Mouse (Mus musculus) urinary bladder, postnatal 14 days (tissue): ENCODE results near the gene Gabbr2.

ENCODE experiments used
- DNase-seq: peaks from one replicate; pipeline ENCODE4 v3.0.0; 2021; ENCODE audit warnings: low spot score

Gabbr2 gene

DNA sequence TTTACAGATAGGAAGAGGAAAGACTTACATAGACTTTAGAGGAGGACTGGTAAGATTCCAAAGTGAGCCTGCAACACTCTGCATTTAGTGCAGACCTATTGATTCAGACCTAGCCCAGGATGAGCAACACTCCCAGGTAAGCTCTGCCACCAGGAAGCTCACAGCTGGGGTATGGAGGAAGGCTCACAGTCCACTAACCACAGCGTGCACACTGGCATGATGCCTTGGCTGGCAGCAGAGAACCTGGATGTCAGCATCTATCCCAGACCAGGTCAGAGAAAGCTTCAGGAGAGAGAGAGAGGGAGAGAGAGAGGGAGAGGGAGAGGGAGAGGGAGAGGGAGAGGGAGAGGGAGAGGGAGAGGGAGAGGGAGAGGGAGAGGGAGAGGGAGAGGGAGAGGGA, 231.8 kb downstream of the Gabbr2 start:
- DNase-seq, result no peak

DNA sequence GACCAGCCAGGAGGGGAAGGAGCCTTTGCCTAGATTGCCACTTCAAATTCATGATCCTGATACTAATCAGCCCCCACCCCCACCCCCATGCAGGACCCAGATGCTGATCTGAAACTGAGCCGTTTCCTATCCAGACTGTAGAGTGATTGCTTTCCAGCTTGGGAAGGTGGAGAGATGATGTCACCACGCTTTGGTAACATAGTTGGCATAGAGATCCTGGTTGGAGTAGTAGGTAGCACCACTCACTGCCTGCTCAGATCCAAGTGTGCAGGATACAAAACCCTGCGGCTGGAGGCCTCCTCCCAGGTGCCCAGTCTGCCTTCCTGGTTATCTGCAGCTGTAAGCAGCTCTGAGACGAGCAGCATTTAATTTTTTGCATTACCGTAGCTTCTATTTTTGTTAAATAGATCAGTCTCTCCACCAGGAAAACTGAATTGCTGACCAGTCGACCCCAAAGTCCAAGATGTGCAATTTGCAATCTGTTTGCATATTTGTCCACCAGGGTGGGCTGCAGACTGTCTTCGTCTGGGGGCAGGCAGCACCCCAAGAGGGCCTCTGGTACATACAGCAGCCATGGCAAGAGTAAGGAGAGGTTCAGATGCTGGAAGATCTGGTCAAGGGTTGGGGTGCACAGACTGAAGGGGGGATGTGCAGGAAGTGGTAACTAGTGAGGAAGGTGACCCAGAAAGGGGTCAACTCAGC, 233.2 kb downstream of the Gabbr2 start:
- DNase-seq, result no peak

DNA sequence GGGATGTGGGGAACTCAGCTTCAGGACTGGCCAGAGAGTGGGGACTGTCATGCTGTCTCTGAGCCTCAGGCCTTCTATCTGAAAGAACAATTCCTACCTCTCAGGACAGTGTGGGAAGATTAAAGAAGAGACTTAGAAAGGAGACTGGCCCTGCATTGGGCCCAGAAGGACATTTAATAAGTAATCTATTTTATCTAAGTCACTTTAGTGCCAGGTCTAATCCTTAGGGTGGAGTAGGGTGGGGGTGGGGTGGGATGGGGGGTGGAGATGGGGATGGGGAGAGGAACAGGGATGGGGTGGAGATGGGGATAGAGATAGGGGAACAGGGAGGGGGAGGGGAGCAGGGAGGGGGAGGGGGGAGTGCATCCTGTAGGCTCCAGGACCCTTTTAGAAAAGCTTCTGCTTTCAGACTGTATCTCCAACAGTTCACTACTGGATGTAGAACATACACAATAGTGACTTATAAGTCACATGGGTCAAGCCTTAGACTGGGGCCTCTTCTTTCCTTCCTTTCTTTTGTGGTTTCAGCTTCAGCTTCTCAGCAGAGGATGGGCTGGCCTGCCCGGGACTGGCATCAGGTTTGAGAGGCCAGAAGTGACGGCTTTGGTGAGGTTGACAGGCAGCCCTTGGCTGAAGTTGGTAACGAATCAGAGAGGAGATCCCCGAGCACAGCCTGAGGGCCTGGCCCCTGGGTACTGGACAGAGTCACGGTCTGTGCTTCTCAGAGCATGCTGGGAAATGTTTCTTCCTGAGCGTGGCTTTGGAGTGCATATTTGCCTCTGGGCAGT, 237.1 kb downstream of the Gabbr2 start:
- DNase-seq, result peak; percentile 4

- no peak for DNase-seq
Observed at GRCm38 (mm10) chr4:46752306-46752705, 239.4 kb downstream of the Gabbr2 start.

DNA sequence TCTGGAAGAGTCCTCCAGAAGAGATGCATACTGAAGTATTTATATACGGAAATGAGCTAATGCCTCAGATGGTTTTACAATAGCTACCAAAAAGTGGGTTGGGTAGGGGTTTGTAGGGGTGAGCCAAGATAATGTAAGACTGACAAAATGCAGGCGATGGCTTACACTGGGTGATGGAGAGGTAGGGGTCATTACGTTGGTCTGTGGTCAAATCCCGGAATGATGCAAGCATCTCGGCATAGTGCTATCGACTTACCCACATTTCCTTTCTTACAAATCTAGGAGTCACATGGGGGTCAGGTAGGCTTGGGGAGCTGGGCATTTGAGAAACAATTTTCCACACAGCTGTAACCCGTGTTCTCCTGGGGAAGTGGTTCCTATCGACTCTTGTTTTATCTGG, 242.7 kb downstream of the Gabbr2 start:
- DNase-seq, result no peak

GRCm38 (mm10) chr4:46747007-46747746, 244.5 kb downstream of the Gabbr2 start:
- no peak for DNase-seq

DNA sequence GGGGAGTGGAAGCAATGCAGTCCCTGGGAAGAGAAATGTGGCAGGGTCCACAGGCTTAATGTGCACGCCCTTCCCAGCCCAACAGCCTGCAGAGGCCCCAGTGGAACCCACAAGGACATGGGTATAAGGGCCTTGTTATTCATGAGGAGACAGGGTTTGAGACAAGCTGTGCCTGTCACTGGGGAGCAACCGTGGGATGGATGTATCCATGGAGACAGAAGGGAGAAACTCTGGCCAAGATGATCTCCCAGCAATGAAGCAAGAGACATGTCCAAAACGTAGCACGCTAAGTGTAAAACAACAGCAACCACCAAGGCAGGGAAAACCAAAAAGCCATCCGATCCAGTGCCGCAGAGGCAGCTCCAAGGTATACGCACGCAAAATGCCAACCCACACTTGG, 246.1 kb downstream of the Gabbr2 start:
- no peak for DNase-seq

GRCm38 (mm10) chr4:46744583-46745155, 247.0 kb downstream of the Gabbr2 start:
- no peak for DNase-seq

DNA sequence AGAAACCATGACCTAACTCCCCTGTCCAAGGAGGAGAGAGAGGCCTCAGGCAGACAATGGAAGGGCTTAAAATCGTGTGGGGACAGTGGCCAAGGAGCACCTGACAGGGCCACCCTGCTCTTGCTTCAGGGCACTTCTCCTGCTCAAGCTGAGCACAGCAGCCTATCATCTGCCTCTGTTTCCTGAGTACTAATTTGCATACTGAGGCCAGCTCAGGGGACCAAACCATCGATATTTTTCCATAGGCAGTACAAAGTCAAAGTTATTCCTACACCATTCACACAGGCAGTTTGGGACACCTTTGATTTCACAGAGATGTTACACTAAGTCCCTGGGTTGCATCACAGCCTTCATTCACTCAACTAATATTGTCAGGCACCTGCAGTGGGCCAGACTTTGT, 249.1 kb downstream of the Gabbr2 start:
- DNase-seq, result no peak

- DNase-seq, result no peak
Observed at GRCm38 (mm10) chr4:46736910-46737511, 254.7 kb downstream of the Gabbr2 start.

GRCm38 (mm10) chr4:46734906-46735305, 256.8 kb downstream of the Gabbr2 start:
- DNase-seq, result no peak

DNA sequence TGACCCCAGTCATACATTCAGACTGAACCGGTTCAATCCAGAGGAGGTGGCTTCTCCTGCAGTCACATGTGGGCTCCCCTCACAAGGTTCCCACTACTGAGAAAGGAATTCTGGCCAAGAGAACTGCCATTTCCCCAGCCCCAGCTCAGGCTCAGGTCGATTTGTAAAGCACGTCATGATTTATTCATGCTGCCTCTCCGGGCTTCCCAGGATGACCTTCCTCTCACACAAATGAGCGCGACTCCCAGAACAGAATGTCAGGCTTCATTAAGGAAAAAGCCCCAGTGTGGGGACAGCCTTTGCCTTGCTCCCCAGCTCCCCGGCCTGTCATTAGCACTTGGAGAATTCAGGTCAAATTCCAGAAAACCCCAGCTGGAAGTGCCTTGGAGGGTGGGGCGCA, 260.1 kb downstream of the Gabbr2 start:
- DNase-seq, result no peak

GRCm38 (mm10) chr4:46729306-46730042, 262.2 kb downstream of the Gabbr2 start:
- no peak for DNase-seq

DNA sequence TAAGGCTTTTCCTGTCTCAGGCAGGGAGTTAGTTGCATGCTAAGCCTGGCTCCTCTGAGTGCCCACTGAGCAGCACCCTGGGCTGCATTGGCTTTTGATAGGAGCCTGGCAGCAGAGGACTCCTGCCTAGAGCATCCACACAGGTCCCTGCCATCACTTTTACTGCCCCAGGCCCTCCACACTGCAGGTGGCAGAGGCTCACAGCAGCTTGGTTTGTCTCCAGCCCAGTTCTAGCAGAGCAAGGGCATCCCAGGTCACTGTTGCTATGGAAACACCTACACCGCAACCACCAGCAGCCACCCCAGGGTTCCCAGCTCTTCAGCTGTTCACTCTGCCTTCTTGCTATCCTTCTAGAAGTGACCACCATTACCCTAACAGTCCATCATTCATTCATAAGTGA, 263.4 kb downstream of the Gabbr2 start:
- DNase-seq, result no peak

GRCm38 (mm10) chr4:46727153-46727552, 264.5 kb downstream of the Gabbr2 start:
- DNase-seq, result no peak

- no peak for DNase-seq
Observed at GRCm38 (mm10) chr4:46720821-46721557, 270.7 kb downstream of the Gabbr2 start.

GRCm38 (mm10) chr4:46720070-46720469, 271.6 kb downstream of the Gabbr2 start:
- no peak for DNase-seq

GRCm38 (mm10) chr4:46718624-46719023, 273.0 kb downstream of the Gabbr2 start:
- no peak for DNase-seq

DNA sequence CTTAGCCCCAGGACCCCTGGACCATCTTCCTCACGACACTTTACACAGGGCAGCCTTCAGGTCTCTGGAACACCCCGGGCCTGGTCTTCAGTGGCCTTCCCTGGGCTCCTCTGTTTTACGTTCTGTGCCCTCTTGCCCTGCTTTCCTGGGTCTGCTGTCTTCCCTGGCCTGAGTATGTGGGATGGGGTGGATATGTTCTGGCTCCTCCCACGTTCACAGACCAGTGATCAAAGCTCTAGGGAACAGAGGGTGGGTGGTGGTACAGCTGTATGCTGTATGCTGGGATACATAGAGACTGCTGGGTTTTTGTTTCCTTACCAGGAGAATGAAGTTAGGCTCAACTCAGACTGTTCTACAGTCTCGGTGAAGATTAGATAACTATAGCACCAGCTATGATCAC, 274.5 kb downstream of the Gabbr2 start:
- DNase-seq, result no peak

DNA sequence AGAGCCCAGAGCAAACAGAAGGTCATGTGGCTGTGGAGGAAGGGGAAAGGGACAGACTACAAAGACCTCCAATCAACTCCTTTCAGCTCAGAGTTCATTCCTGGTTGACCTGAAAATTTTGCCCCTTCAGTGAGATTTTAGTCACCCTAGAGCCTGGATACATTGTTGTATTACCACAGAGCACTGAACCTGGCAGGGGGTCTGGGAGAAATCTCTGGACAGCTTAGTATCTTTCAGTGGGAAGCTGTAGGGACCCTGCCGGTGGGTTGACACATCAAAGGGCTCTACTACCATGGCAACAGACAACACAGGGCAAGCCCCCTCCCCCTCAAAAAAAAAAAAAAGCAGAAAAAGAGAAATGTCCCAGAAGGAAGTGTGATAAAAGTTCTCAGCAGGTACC, 275.3 kb downstream of the Gabbr2 start:
- no peak for DNase-seq

DNA sequence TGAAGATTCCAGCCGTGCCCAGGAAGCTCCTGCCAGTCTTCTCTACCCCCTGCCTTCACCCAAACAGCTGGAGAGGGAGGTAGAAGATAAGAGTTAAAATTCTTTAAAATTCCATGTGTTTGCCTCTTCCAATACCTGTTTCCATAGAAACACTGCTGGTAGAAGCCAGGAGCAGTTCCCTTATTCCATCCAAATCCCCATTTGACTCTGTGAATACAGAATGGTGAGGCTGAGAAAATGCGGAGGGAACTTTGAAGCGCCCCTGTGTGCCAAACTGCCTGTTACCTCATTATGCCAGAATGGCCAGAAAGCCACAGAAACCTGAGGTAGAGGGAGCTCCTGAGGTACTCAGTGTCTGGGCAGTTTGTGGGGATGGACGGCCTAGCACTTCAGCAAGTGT, 281.1 kb downstream of the Gabbr2 start:
- DNase-seq, result no peak
